In the genomic region with DNA sequence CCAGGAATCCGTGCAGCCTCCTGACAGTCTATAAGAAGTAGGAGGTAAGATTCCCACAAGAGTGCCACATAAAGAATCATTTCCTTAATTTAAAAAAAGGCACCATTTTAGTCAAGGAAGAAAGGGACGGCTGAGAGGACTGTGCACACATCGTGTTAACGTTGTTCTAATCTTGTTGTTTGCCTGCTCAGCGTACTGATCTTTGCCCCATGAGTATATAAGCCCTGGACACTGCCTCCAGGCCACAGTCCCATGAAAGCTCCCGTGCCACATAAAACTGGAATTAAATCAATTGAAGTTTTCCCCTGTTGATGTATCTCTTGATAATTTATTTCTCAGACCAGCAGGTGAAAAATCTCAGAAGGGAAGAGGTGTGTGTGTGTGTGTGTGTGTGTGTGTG, we compare ENCODE assay signal across 17 mouse cellular contexts.
"Had no signal": no experiment of that assay in that cellular context is flagged by ENCODE, and none has a peak within 500 bp of the region (broad histone marks: within the 10 kb centered on the region; RNA-seq: fewer than 3 reads in every experiment).

No protein-coding gene starts in this region.

- H3K9ac ChIP-seq: lung, embryonic 15.5 days; midbrain, embryonic 13.5 days; midbrain, embryonic 15.5 days; neural tube, embryonic 12.5 days; stomach, embryonic 15.5 days had no signal

- ATAC-seq: lung, postnatal 0 days; midbrain, embryonic 13.5 days; midbrain, embryonic 15.5 days had no signal

- H3K4me1 ChIP-seq: lung, embryonic 15.5 days; megakaryocyte, embryonic 14.5 days; stomach, embryonic 15.5 days had no signal

- H3K9me3 ChIP-seq: lung, embryonic 15.5 days; midbrain, embryonic 13.5 days; midbrain, embryonic 15.5 days; neural tube, embryonic 12.5 days; stomach, embryonic 15.5 days had no signal

- DNase-seq: lung, adult 2 months; lung, postnatal 14 days; lung, postnatal 36 days; right cerebral cortex, postnatal 14 days; thymus, adult 2 months; thymus, postnatal 25 days; thymus, postnatal 4 days had no signal

- H3K36me3 ChIP-seq: lung, embryonic 15.5 days; midbrain, embryonic 13.5 days; midbrain, embryonic 15.5 days; neural tube, embryonic 12.5 days; stomach, embryonic 15.5 days had no signal

- H3K4me3 ChIP-seq: lung, embryonic 15.5 days; megakaryocyte, embryonic 14.5 days; midbrain, embryonic 13.5 days; midbrain, embryonic 15.5 days; neural tube, embryonic 12.5 days; stomach, embryonic 15.5 days had no signal

- H3K27ac ChIP-seq: lung, embryonic 15.5 days; macrophage; midbrain, embryonic 13.5 days; midbrain, embryonic 15.5 days; neural tube, embryonic 12.5 days; stomach, embryonic 15.5 days; stomach, postnatal 0 days had no signal

- H3K4me2 ChIP-seq: lung, embryonic 15.5 days; midbrain, embryonic 11.5 days; midbrain, embryonic 13.5 days; midbrain, embryonic 15.5 days; neural tube, embryonic 12.5 days; stomach, embryonic 15.5 days had no signal

- H3K27me3 ChIP-seq: lung, embryonic 15.5 days; megakaryocyte, embryonic 14.5 days; midbrain, embryonic 13.5 days; midbrain, embryonic 15.5 days; neural tube, embryonic 12.5 days; stomach, embryonic 15.5 days had no signal
